ENCODE assay signal across 26 mouse cellular contexts in the genomic region with DNA sequence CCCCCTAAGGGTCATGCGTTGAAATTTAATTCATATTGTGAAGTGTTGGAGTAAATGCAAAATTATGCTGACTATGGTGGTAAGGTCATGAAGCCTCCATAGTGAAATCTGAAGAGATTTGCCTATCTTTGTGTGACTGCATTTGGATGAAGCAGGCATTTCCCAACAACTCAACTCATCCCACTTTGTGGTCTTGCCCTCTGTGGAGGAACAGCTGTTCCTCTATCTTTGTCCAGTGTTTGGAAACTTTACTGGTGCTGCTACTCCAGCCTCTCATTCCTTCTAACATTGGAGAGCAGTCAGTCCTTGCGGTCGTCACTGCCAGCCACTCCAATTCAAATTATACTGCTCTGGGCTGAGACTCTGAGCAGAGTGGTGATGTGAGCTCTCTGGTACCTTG. TPM values are rescaled to one million over a fixed set of nuclear protein-coding genes. Genes with fewer than 3 reads are reported as not detected.
DNase-seq lines count a peak whose midpoint lies in the region; ATAC-seq and TF ChIP-seq lines count a peak whose summit lies in the region.
"Had no signal": no experiment of that assay in that cellular context is flagged by ENCODE, and none has a peak within 500 bp of the region (broad histone marks: within the 10 kb centered on the region; RNA-seq: fewer than 3 reads in every experiment).

No protein-coding gene starts in this region.

- no peak for ATAC-seq in heart, postnatal 0 days (ENCODE audit: insufficient read depth, low read depth)
- ATAC-seq in heart, embryonic 12.5 days (ENCODE audit: insufficient number of reproducible peaks, low FRiP score): no peak
- no peak for ATAC-seq in stomach, postnatal 0 days (ENCODE audit: low FRiP score, low TSS enrichment)
- ATAC-seq: CD4-positive, CD25-positive, alpha-beta regulatory T cell, adult 4 months; forebrain, embryonic 14.5 days; intestine, embryonic 16.5 days had no signal

- DNase-seq in heart, postnatal 0 days (ENCODE audit: low spot score): no peak
- DNase-seq in A20 (ENCODE audit: low read depth, low spot score) (peak; percentile 1), CH12.LX (ENCODE audit: extremely low read depth) (peak; percentile 3)
- DNase-seq in stomach, postnatal 0 days (ENCODE audit: low spot score): no peak
- no peak for DNase-seq in gastrocnemius, postnatal 36 days
- DNase-seq: adrenal gland, adult 2 months; adrenal gland, postnatal 25 days; B cell, adult 2 months; cerebellum, adult 18-20 months; embryo, embryonic 11 days; gastrocnemius, adult 2 months; gastrocnemius, postnatal 25 days; heart, adult 18-20 months had no signal

- peak; percentile 32; the same call in 1 of the 2 replicates for TF ChIP-seq CTCF in heart, postnatal 0 days (IDR thresholded peaks at IDR 0.05; ENCODE audit: low read depth)
- TF ChIP-seq CTCF in CH12.LX (conservative IDR thresholded peaks at IDR 0.05 in 1 of 2, IDR thresholded peaks at IDR 0.05 in 1 of 2; ENCODE audit: low read depth in 2 of 2, low read length in 2 of 2): peak in 1 of 2 experiments; percentile 37; a peak in 2 of 4 replicates
- peak; percentile 30; the same call in 1 of the 2 replicates for TF ChIP-seq CTCF in stomach, postnatal 0 days (IDR thresholded peaks at IDR 0.05; ENCODE audit: low read depth)

- no peak overlapping the region for H3K4me2 ChIP-seq in heart, postnatal 0 days (ENCODE audit: low read depth, low read length)
- no peak overlapping the region for H3K4me2 ChIP-seq in heart, embryonic 12.5 days
- H3K4me2 ChIP-seq in CH12.LX (ENCODE audit: insufficient read depth, low read depth, poor library complexity, severe bottlenecking): no peak overlapping the region
- no peak overlapping the region for H3K4me2 ChIP-seq in stomach, postnatal 0 days (replicated peaks; ENCODE audit: low read depth)
- H3K4me2 ChIP-seq: embryonic facial prominence, embryonic 15.5 days; heart, embryonic 11.5 days; hindbrain, embryonic 14.5 days had no signal

- in situ Hi-C loops in CH12.LX (cut with MboI; ENCODE audit: low pct_ligation_motif_present, low pct_unique_long_range_greater_than_20kb, low sequenced_read_pairs): no loop called here

- 62% methylated on average over 3 of the region's 3 CpGs for WGBS in heart, postnatal 0 days
- 64% methylated on average over 3 of the region's 3 CpGs for WGBS in heart, embryonic 12.5 days
- WGBS in stomach, postnatal 0 days: 84% methylated on average over 3 of the region's 3 CpGs

- no peak for TF ChIP-seq POLR2A in CH12.LX (IDR thresholded peaks at IDR 0.05; ENCODE audit: low read depth, low read length)

- H3K9me3 ChIP-seq in heart, postnatal 0 days (replicated peaks; ENCODE audit: control insufficient read depth, low read length): no peaks in the 10 kb centered on the region
- no peaks in the 10 kb centered on the region for H3K9me3 ChIP-seq in heart, embryonic 12.5 days (replicated peaks)
- H3K9me3 ChIP-seq in CH12.LX (replicated peaks; ENCODE audit: low read length): no peaks in the 10 kb centered on the region
- H3K9me3 ChIP-seq in stomach, postnatal 0 days (ENCODE audit: control insufficient read depth, low read length): no peaks in the 10 kb centered on the region
- H3K9me3 ChIP-seq: embryonic facial prominence, embryonic 15.5 days; forebrain, embryonic 10.5 days had no signal

- no peaks in the 10 kb centered on the region for H3K79me2 ChIP-seq in CH12.LX (replicated peaks; ENCODE audit: control insufficient read depth, extremely low read depth, insufficient read depth, poor library complexity, severe bottlenecking)

- no peaks in the 10 kb centered on the region for H3K36me3 ChIP-seq in heart, postnatal 0 days (replicated peaks; ENCODE audit: control insufficient read depth, insufficient read depth, low read length)
- no peaks in the 10 kb centered on the region for H3K36me3 ChIP-seq in heart, embryonic 12.5 days
- H3K36me3 ChIP-seq in CH12.LX (replicated peaks in 1 of 2; ENCODE audit: control insufficient read depth in 1 of 2, insufficient read depth in 1 of 2, low read length in 1 of 2): no peaks in the 10 kb centered on the region
- H3K36me3 ChIP-seq in stomach, postnatal 0 days (ENCODE audit: control insufficient read depth, insufficient read depth, low read length): no peaks in the 10 kb centered on the region
- H3K36me3 ChIP-seq: embryonic facial prominence, embryonic 15.5 days; forebrain, embryonic 10.5 days had no signal

- H3K4me1 ChIP-seq in heart, postnatal 0 days (ENCODE audit: control insufficient read depth, insufficient read depth): no peaks in the 10 kb centered on the region
- no peaks in the 10 kb centered on the region for H3K4me1 ChIP-seq in heart, embryonic 12.5 days (replicated peaks)
- H3K4me1 ChIP-seq in CH12.LX (ENCODE audit: control insufficient read depth in 1 of 2, insufficient read depth in 2 of 2): no peaks in the 10 kb centered on the region
- H3K4me1 ChIP-seq in stomach, postnatal 0 days (replicated peaks; ENCODE audit: control insufficient read depth, insufficient read depth): no peaks in the 10 kb centered on the region
- H3K4me1 ChIP-seq: embryonic facial prominence, embryonic 15.5 days; forebrain, embryonic 10.5 days had no signal

- H3K9ac ChIP-seq in heart, postnatal 0 days (replicated peaks; ENCODE audit: low read depth, low read length): no peak overlapping the region
- no peak overlapping the region for H3K9ac ChIP-seq in heart, embryonic 12.5 days
- H3K9ac ChIP-seq in CH12.LX (ENCODE audit: insufficient read depth, low read depth): no peak overlapping the region
- H3K9ac ChIP-seq in stomach, postnatal 0 days (ENCODE audit: low read length): no peak overlapping the region
- H3K9ac ChIP-seq: embryonic facial prominence, embryonic 15.5 days; hindbrain, embryonic 14.5 days had no signal

- no peak for TF ChIP-seq EP300 in heart, postnatal 0 days (IDR thresholded peaks at IDR 0.05; ENCODE audit: low read depth)
- TF ChIP-seq EP300 in CH12.LX (IDR thresholded peaks at IDR 0.05; ENCODE audit: low read length): no peak
- TF ChIP-seq EP300 in stomach, postnatal 0 days (optimal IDR thresholded peaks at IDR 0.05): no peak

- no peak overlapping the region for H3K27ac ChIP-seq in heart, postnatal 0 days (ENCODE audit: low read depth)
- H3K27ac ChIP-seq in heart, embryonic 12.5 days (ENCODE audit: poor library complexity, severe bottlenecking): no peak overlapping the region
- H3K27ac ChIP-seq in CH12.LX (ENCODE audit: insufficient read depth, low read depth): no peak overlapping the region
- no peak overlapping the region for H3K27ac ChIP-seq in stomach, postnatal 0 days (replicated peaks)
- H3K27ac ChIP-seq: embryonic facial prominence, embryonic 15.5 days; forebrain, embryonic 10.5 days; gastrocnemius, adult 2 months; hindbrain, embryonic 14.5 days had no signal

- intact Hi-C loops in gastrocnemius, postnatal 36 days (cut with DNase I): no loop called here

- no peak; the same call in 1 of the 2 replicates for TF ChIP-seq RAD21 in CH12.LX (IDR thresholded peaks at IDR 0.05; ENCODE audit: low read depth, low read length)

- H3K4me3 ChIP-seq in heart, postnatal 0 days (ENCODE audit: low read depth, low read length): no peak overlapping the region
- H3K4me3 ChIP-seq in heart, embryonic 12.5 days: no peak overlapping the region
- no peak overlapping the region for H3K4me3 ChIP-seq in CH12.LX (replicated peaks in 1 of 3; ENCODE audit: low read depth in 2 of 3, low read length in 2 of 3, poor library complexity in 1 of 3)
- no peak overlapping the region for H3K4me3 ChIP-seq in stomach, postnatal 0 days (ENCODE audit: low read depth, low read length)
- H3K4me3 ChIP-seq: embryonic facial prominence, embryonic 15.5 days; erythroblast, embryonic 14.5 days; forebrain, embryonic 10.5 days; gastrocnemius, adult 2 months had no signal

- dilution Hi-C loops in CH12.LX (cut with MboI; ENCODE audit: extremely low pct_ligation_motif_present, extremely low pct_unique_long_range_greater_than_20kb, low sequenced_read_pairs): no loop called here

- no peaks in the 10 kb centered on the region for H3K27me3 ChIP-seq in heart, postnatal 0 days (ENCODE audit: control insufficient read depth, insufficient read depth, low read length)
- H3K27me3 ChIP-seq in heart, embryonic 12.5 days (replicated peaks): no peaks in the 10 kb centered on the region
- no peaks in the 10 kb centered on the region for H3K27me3 ChIP-seq in CH12.LX (replicated peaks)
- no peaks in the 10 kb centered on the region for H3K27me3 ChIP-seq in stomach, postnatal 0 days (ENCODE audit: control insufficient read depth, insufficient read depth, low read length)
- H3K27me3 ChIP-seq: embryonic facial prominence, embryonic 15.5 days had no signal

TF ChIP-seq in CH12.LX, 34 proteins besides CTCF, POLR2A, EP300 and RAD21 (continues in another document):
- TF ChIP-seq JUND (conservative IDR thresholded peaks at IDR 0.05; ENCODE audit: low read depth, low read length) (no peak), MYC (IDR thresholded peaks at IDR 0.05; ENCODE audit: low read depth, low read length) (no peak), ELF1 (IDR thresholded peaks at IDR 0.05; ENCODE audit: low read depth, low read length) (no peak), RCOR1 (conservative IDR thresholded peaks at IDR 0.05; ENCODE audit: low read depth, low read length) (no peak), KAT2A (IDR thresholded peaks at IDR 0.05; ENCODE audit: insufficient replicate concordance, low read length) (no peak), SMC3 (IDR thresholded peaks at IDR 0.05; ENCODE audit: low read depth, low read length) (no peak), TBP (conservative IDR thresholded peaks at IDR 0.05; ENCODE audit: low read depth, low read length) (no peak), BHLHE40 (IDR thresholded peaks at IDR 0.05; ENCODE audit: low read depth, low read length) (no peak), MAZ (IDR thresholded peaks at IDR 0.05; ENCODE audit: low read depth, low read length) (no peak), ZKSCAN1 (IDR thresholded peaks at IDR 0.05; ENCODE audit: borderline replicate concordance, low read depth, low read length) (no peak), E2F4 (IDR thresholded peaks at IDR 0.05; ENCODE audit: insufficient replicate concordance, low read depth, low read length) (no peak), JUN (IDR thresholded peaks at IDR 0.05; ENCODE audit: insufficient read depth, low read depth, low read length) (no peak), POLR2AphosphoS2 (IDR thresholded peaks at IDR 0.05; ENCODE audit: low read depth, low read length) (no peak), MEF2A (IDR thresholded peaks at IDR 0.05; ENCODE audit: borderline replicate concordance, low read depth, low read length) (no peak)

RNA-seq across cellular contexts. Expression of a gene that starts 19.6 kb away (rescaled TPM):
- total RNA-seq in heart, postnatal 0 days (2014; rRNA removed; ENCODE audit: low replicate concordance): not detected in 2 replicates
- polyA plus RNA-seq in heart, postnatal 0 days (2015; fragmentation: Nextera tagmentation; extraction: Ambion mirVana): 0.42 and 0.63 TPM in 2 replicates
- 0.10 TPM in 1 of 2 replicates, not detected in the other for polyA plus RNA-seq in heart, embryonic 12.5 days (2016; fragmentation: Nextera tagmentation; extraction: Ambion mirVana)
- total RNA-seq in CH12.LX (2012; rRNA removed): not detected in 2 replicates
- not detected in 2 replicates for total RNA-seq in CH12.LX (2014; rRNA removed)
- not detected in 2 replicates for polyA plus RNA-seq in CH12.LX (2012; ENCODE audit: insufficient read length, low read depth)
- 0.07 and 0.15 TPM in 2 replicates for polyA plus RNA-seq in stomach, postnatal 0 days (2015; fragmentation: Nextera tagmentation; extraction: Ambion mirVana)
- total RNA-seq in gastrocnemius, postnatal 36 days (2021): not detected
- total RNA-seq: adrenal gland, adult 2 months; adrenal gland, postnatal 25 days; common myeloid progenitor, adult 5-6 weeks; gastrocnemius, adult 2 months; gastrocnemius, postnatal 25 days; hematopoietic stem cell, adult 5-6 weeks; MEL had no signal
- polyA plus RNA-seq: adrenal gland, adult 2 months; CD4-positive, CD25-positive, alpha-beta regulatory T cell, adult 4 months; embryonic facial prominence, embryonic 11.5 days; erythroblast, embryonic 14.5 days; forebrain, embryonic 10.5 days; heart, embryonic 11.5 days; intestine, embryonic 16.5 days had no signal

Comparison
In these comparisons a context has a peak if more than half of its experiments do, and no peak if none do; other contexts are left out.
1. DNase-seq: peak in A20 (single experiment) and CH12.LX (single experiment); none in heart, postnatal 0 days (single experiment), stomach, postnatal 0 days (single experiment) and gastrocnemius, postnatal 36 days (0 of 2).